Mouse (Mus musculus) kidney, postnatal 14 days (tissue): ENCODE measurements around the gene Itgb3bp.

Source experiments
- DNase-seq: peaks from one replicate; pipeline ENCODE4 v3.0.0; 2022; ENCODE audit warnings: mixed read lengths

The Itgb3bp gene

GRCm38 (mm10) chr4:99715783-99716416, 213.7 kb downstream of the Itgb3bp start:
- DNase-seq: no peak
